Mouse (Mus musculus) retina, postnatal 1 day (tissue): Measurements from ENCODE around the gene Styxl1.

Experiments used
- DNase-seq: peaks from one replicate; pipeline ENCODE4 v3.0.0-alpha.2; 2012

The Styxl1 gene

GRCm38 (mm10) chr5:135763526-135763925 is 14.7 kb downstream of the Styxl1 start:
- peak; percentile 81 for DNase-seq

GRCm38 (mm10) chr5:135761881-135762280 is 16.3 kb downstream of the Styxl1 start:
- no peak for DNase-seq

- DNase-seq: no peak
Observed at GRCm38 (mm10) chr5:135751595-135751994, 26.6 kb downstream of the Styxl1 start.

- no peak for DNase-seq
Observed at GRCm38 (mm10) chr5:135751041-135751440, 27.1 kb downstream of the Styxl1 start.

GRCm38 (mm10) chr5:135744742-135745141 is 33.4 kb downstream of the Styxl1 start:
- DNase-seq: no peak

GRCm38 (mm10) chr5:135743741-135744609 is 34.2 kb downstream of the Styxl1 start, which contains the start of gene Tmem120a:
TSS of gene Tmem120a (minus strand) at chr5:135744448.
- peak; percentile 95 for DNase-seq

GRCm38 (mm10) chr5:135742941-135743740 is 35.0 kb downstream of the Styxl1 start:
- peak; percentile 65 for DNase-seq

GRCm38 (mm10) chr5:135742156-135742555 is 36.0 kb downstream of the Styxl1 start:
- no peak for DNase-seq

GRCm38 (mm10) chr5:135738266-135738665 is 39.9 kb downstream of the Styxl1 start:
- DNase-seq: no peak

- DNase-seq: no peak
Observed at GRCm38 (mm10) chr5:135737154-135737553, 41.0 kb downstream of the Styxl1 start.

GRCm38 (mm10) chr5:135736544-135736943 is 41.6 kb downstream of the Styxl1 start:
- no peak for DNase-seq

- DNase-seq: no peak
Observed at GRCm38 (mm10) chr5:135735741-135736140, 42.4 kb downstream of the Styxl1 start.

GRCm38 (mm10) chr5:135734057-135734680 is 44.0 kb downstream of the Styxl1 start:
- DNase-seq: no peak

GRCm38 (mm10) chr5:135733071-135733470 is 45.1 kb downstream of the Styxl1 start:
- no peak for DNase-seq

GRCm38 (mm10) chr5:135731322-135731721 is 46.9 kb downstream of the Styxl1 start:
- DNase-seq: no peak

- DNase-seq: no peak
Observed at GRCm38 (mm10) chr5:135730916-135731315, 47.3 kb downstream of the Styxl1 start.

- DNase-seq: no peak
Observed at GRCm38 (mm10) chr5:135730278-135730677, 47.9 kb downstream of the Styxl1 start.

GRCm38 (mm10) chr5:135729351-135729750 is 48.8 kb downstream of the Styxl1 start:
- DNase-seq: no peak

- no peak for DNase-seq
Observed at GRCm38 (mm10) chr5:135728361-135728760, 49.8 kb downstream of the Styxl1 start.

- DNase-seq: no peak
Observed at GRCm38 (mm10) chr5:135727871-135728270, 50.3 kb downstream of the Styxl1 start.

- DNase-seq: no peak
Observed at GRCm38 (mm10) chr5:135726641-135727346, 51.4 kb downstream of the Styxl1 start.

- no peak for DNase-seq
Observed at GRCm38 (mm10) chr5:135725991-135726390, 52.2 kb downstream of the Styxl1 start.
